Mouse (Mus musculus) heart, embryonic 10.5 days (tissue): ENCODE data around the gene Myof. TPM values are rescaled to one million over a fixed set of nuclear protein-coding genes. Genes with fewer than 3 reads are reported as not detected.

ENCODE experiments used
- DNase-seq: peaks from one replicate; pipeline ENCODE4 v3.0.0-alpha.2; 2017; ENCODE audit warnings: low spot score
- H3K27ac ChIP-seq: fragments of 300-500 bp; sonication (generic); 2 replicates; pipeline ENCODE4 v1.5.1; 2016; ENCODE audit warnings: mild to moderate bottlenecking
- H3K27me3 ChIP-seq: fragments of 300-500 bp; sonication (generic); 2 replicates; pipeline ENCODE4 v1.6.1; 2016; ENCODE audit warnings: mild to moderate bottlenecking; ENCODE audit not compliant: poor library complexity, insufficient read depth, severe bottlenecking
- H3K36me3 ChIP-seq: fragments of 300-500 bp; sonication (generic); 2 replicates; pipeline ENCODE4 v1.6.1; 2016; ENCODE audit warnings: mild to moderate bottlenecking, moderate library complexity
- H3K4me1 ChIP-seq: fragments of 300-500 bp; sonication (generic); 2 replicates; pipeline ENCODE4 v1.6.1; 2016; ENCODE audit warnings: mild to moderate bottlenecking
- H3K4me3 ChIP-seq: fragments of 300-500 bp; sonication (generic); 2 replicates; pipeline ENCODE4 v1.5.1; 2016; ENCODE audit warnings: mild to moderate bottlenecking, moderate library complexity
- H3K9me3 ChIP-seq: fragments of 300-500 bp; sonication (generic); 2 replicates; pipeline ENCODE4 v1.6.1; 2016; ENCODE audit warnings: mild to moderate bottlenecking, moderate library complexity
- WGBS: fragments of 180-500 bp; shearing (Covaris S2); methylation state at CpG from one replicate; pipeline ENCODE4 v1.1.7; 2016; 5-methylcytosine and 5-hydroxymethylcytosine counted together
- polyA plus RNA-seq: library from polyadenylated mRNA; unstranded; fragments of >200 nt; fragmentation: Nextera tagmentation; extraction: Ambion mirVana; gene quantifications from 2 replicates; pipeline ENCODE4 v1.2.1, GENCODE M21; 2016

The Myof gene
- polyA plus RNA-seq, 1 experiment from 2014 or later: 4.6 TPM

DNA sequence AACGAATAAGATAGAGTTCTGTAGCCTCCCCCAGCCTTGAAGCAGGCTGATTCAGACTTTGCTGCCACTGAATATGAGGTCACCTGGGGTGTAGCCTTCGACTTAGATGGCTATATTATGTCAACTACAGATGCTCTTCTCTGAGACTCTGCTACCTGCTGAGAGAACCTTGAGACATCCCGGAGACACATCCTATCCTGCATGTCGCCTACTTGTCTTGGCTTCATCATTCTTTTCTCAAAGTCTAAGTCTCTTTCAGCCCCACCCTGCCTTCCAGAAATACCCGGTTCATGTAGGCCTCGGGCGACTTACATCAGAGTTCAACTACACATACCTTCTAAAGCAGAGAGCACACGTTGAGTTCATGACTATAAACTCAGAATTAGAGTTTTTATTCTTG lies 13.6 kb upstream of the Myof start:
- WGBS: 89% methylated on average over 8 of the region's 8 CpGs
- Histone ChIP-seq H3K36me3 (peaks cover 41% of the 10 kb centered on the region), H3K4me3 (no peak overlapping the region), H3K27ac (no peak overlapping the region), H3K4me1 (peaks cover 6% of the 10 kb centered on the region), H3K9me3 (no peaks in the 10 kb centered on the region), H3K27me3 (no peaks in the 10 kb centered on the region)
- DNase-seq: no peak

- H3K4me1 ChIP-seq: peaks cover 6% of the 10 kb centered on the region
- no peak overlapping the region for H3K27ac ChIP-seq
- peaks cover 36% of the 10 kb centered on the region for H3K36me3 ChIP-seq
- H3K27me3 ChIP-seq: no peaks in the 10 kb centered on the region
- no peaks in the 10 kb centered on the region for H3K9me3 ChIP-seq
- H3K4me3 ChIP-seq: peak overlapping the region; percentile 84
- DNase-seq: no peak
- 68% methylated on average over 3 of the region's 3 CpGs for WGBS
These were observed 12.9 kb upstream of the Myof start for GRCm38 (mm10) chr19:38056276-38056675.

GRCm38 (mm10) chr19:38055798-38056197 lies 12.4 kb upstream of the Myof start:
- 23% methylated on average over 6 of the region's 6 CpGs for WGBS

DNA sequence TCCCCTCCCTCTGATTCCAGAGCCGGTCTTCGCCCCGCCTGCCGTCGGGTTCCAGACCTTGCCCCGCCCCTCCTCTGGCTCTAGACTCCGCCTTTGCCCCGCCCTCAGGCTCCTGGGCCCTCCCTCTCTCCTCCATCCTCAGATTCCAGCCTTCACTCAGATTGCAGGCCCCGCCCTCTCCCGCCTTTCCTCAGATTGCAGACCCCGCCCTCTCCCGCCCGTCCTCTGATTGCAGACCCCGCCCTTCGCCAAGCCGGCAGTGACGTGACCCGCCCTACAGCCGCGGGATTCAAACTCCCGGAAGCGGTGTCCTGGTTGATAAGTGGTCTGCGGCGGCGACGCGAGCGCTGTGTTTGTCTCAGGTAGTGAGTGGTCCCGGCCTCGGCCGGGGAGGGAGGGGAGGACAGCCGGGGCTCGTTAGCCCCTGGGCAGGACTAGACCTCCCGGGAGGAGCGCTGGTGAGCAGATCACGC lies 11.4 kb upstream of the Myof start, which contains the start of gene Cep55:
Gene Cep55 (plus strand): TSS at position 292 of the 473 bp plus-strand sequence.
- Histone ChIP-seq H3K4me1 (peaks cover 6% of the 10 kb centered on the region), H3K36me3 (peaks cover 21% of the 10 kb centered on the region), H3K27me3 (no peaks in the 10 kb centered on the region), H3K9me3 (no peaks in the 10 kb centered on the region), H3K27ac (peak within 1 kb of the TSS; percentile 90), H3K4me3 (peak within 1 kb of the TSS; percentile 84)
- WGBS: under 1% methylated on average over 36 of the region's 36 CpGs
- peak; percentile 99 for DNase-seq

More at GRCm38 (mm10) chr19:38055798-38056197, 12.4 kb upstream of the Myof start:
- no peak for DNase-seq
- Histone ChIP-seq H3K27ac (0 out of 2 replicates have a peak overlapping the region, but pooled peaks have one; percentile 90), H3K4me3 (peak overlapping the region; percentile 84), H3K9me3 (no peaks in the 10 kb centered on the region), H3K27me3 (no peaks in the 10 kb centered on the region), H3K36me3 (peaks cover 31% of the 10 kb centered on the region), H3K4me1 (peaks cover 6% of the 10 kb centered on the region)

DNA sequence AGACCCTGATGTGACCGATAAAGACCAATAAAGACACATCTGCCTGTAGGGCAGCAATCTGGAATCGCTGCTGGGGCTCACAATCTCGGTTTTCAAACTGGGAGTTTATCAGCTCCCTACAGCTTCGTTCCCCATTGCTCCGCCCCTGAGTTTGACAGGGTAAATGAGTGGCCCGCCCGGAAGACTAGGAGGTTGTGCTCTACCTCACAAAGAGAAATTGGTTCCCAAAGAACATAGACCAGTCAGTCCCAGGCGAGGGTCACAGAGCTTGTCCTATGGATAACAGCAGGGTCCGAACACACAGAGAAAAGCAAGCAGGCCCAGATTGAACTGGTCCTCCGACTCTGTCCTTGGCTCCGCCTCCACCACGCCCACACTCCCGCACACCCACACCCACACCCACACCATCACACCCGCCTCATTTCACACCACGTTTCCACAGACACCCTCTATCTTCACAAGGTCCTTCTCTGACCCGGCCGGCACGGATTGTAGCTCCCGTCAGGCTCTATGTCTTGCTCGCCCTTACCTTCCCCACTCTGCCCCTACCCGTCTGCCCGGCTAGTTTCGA lies 10.9 kb upstream of the Myof start:
- H3K4me3 ChIP-seq: peak overlapping the region; percentile 84
- H3K4me1 ChIP-seq: peaks cover 6% of the 10 kb centered on the region
- DNase-seq: peak; percentile 77
- H3K36me3 ChIP-seq: peaks cover 16% of the 10 kb centered on the region
- no peaks in the 10 kb centered on the region for H3K9me3 ChIP-seq
- H3K27me3 ChIP-seq: no peaks in the 10 kb centered on the region
- H3K27ac ChIP-seq: peak overlapping the region; percentile 90
- under 1% methylated on average over 19 of the region's 23 CpGs for WGBS

GRCm38 (mm10) chr19:38053227-38054041 lies 10.1 kb upstream of the Myof start:
- Histone ChIP-seq H3K9me3 (no peaks in the 10 kb centered on the region), H3K27me3 (no peaks in the 10 kb centered on the region), H3K4me1 (peaks cover 6% of the 10 kb centered on the region), H3K36me3 (peaks cover 9% of the 10 kb centered on the region; the same call in 1 of the 2 replicates), H3K27ac (peak overlapping the region; percentile 90), H3K4me3 (peak overlapping the region; percentile 84)
- 27% methylated on average over 8 of the region's 8 CpGs for WGBS
- no peak for DNase-seq

DNA sequence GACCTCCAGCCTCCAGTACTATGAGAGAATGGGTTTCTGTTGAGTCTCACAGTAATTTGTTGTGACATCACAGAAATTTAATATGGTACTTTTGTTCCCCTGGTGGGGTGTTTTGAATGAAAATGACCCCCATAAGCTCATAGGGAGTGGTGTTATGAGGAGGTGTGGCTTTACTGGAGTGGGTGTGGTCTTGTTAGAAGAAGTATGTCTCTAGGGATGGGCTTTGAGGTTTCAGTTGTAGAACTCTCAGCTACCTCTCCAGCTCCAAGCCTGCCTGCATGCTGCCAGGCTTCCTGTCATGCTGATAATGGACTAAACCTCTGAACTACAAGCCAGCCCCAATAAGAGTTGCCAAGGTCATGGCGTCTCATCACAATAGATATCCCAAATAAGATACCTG lies 6.3 kb upstream of the Myof start:
- H3K4me1 ChIP-seq: no peaks in the 10 kb centered on the region
- no peak overlapping the region for H3K4me3 ChIP-seq
- no peaks in the 10 kb centered on the region for H3K9me3 ChIP-seq
- no peaks in the 10 kb centered on the region for H3K36me3 ChIP-seq
- H3K27ac ChIP-seq: no peak overlapping the region
- DNase-seq: no peak
- WGBS: 74% methylated on average over 1 of the region's 1 CpGs
- peaks cover 9% of the 10 kb centered on the region; the same call in 1 of the 2 replicates for H3K27me3 ChIP-seq

- Histone ChIP-seq H3K4me1 (peaks cover 9% of the 10 kb centered on the region), H3K27ac (no peak overlapping the region), H3K4me3 (no peak overlapping the region), H3K27me3 (peaks cover 24% of the 10 kb centered on the region), H3K9me3 (no peaks in the 10 kb centered on the region), H3K36me3 (no peaks in the 10 kb centered on the region)
- WGBS: 81% methylated on average over 3 of the region's 3 CpGs
- DNase-seq: no peak
These were observed 1.8 kb upstream of the Myof start for GRCm38 (mm10) chr19:38045198-38045597.

- Histone ChIP-seq H3K9me3 (no peaks in the 10 kb centered on the region), H3K4me3 (peak overlapping the region; percentile 64), H3K36me3 (no peaks in the 10 kb centered on the region), H3K27me3 (peaks cover 20% of the 10 kb centered on the region; the same call in 1 of the 2 replicates), H3K27ac (peak overlapping the region; percentile 70; the same call in 1 of the 2 replicates), H3K4me1 (peaks cover 9% of the 10 kb centered on the region)
- no peak for DNase-seq
- 15% methylated on average over 5 of the region's 5 CpGs for WGBS
These were observed 1.1 kb downstream of the Myof start for GRCm38 (mm10) chr19:38042261-38042722.

GRCm38 (mm10) chr19:38038267-38038666 lies 5.1 kb downstream of the Myof start:
- peak; percentile 53 for DNase-seq
- H3K4me3 ChIP-seq: no peak overlapping the region
- H3K4me1 ChIP-seq: peaks cover 9% of the 10 kb centered on the region
- H3K27me3 ChIP-seq: peaks cover 15% of the 10 kb centered on the region; the same call in 1 of the 2 replicates
- no peaks in the 10 kb centered on the region for H3K36me3 ChIP-seq
- H3K9me3 ChIP-seq: no peaks in the 10 kb centered on the region
- H3K27ac ChIP-seq: no peak overlapping the region
- 66% methylated on average over 2 of the region's 2 CpGs for WGBS

DNA sequence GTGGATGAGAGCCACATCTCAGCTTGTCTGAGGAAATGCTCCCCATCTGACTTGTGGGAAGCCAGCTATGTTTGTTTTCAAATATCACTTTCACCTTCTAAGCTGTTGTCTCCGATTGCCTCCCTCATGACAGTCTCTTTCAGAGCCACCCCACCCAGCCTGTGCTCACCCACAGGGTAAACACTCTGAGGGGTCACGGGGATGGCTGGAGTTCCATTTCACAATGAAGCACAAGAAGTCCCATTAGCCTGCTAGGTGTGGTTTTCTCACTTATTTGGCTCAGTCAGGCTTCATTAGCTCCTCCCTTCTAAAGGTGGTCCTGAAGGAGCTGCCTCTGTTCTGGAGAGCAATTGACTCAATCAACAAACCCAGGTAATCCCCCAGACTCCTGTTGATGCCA lies 7.6 kb downstream of the Myof start:
- Histone ChIP-seq H3K27ac (no peak overlapping the region), H3K9me3 (no peaks in the 10 kb centered on the region), H3K4me3 (no peak overlapping the region), H3K27me3 (no peaks in the 10 kb centered on the region), H3K4me1 (0 out of 2 replicates have a peak, but pooled peaks cover 4% of the 10 kb centered on the region), H3K36me3 (no peaks in the 10 kb centered on the region)
- 57% methylated on average over 2 of the region's 2 CpGs for whole genome bisulfite sequencing
- DNase-seq: peak; percentile 39

DNA sequence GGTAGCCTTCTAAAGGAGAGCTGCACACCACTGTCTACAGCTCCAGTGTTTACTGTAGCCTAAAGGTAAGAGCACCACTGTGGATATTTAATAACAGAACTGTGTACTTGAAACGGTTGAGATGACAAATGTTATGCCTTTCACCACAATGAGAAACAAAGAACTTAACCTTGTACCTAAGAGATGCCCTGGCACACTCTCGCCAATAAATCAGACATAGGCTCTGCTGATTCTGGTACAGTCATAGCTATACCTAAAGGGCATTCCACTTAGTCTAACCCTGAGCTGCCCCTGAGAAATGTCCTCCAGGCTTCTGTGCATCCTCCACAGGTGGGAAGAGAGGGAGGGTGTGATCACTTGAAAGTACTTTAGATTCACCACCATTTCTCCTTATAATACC lies 8.7 kb downstream of the Myof start:
- Histone ChIP-seq H3K4me3 (no peak overlapping the region), H3K27me3 (no peaks in the 10 kb centered on the region), H3K27ac (no peak overlapping the region), H3K9me3 (no peaks in the 10 kb centered on the region), H3K4me1 (peaks cover 13% of the 10 kb centered on the region; the same call in 1 of the 2 replicates), H3K36me3 (no peaks in the 10 kb centered on the region)
- no peak for DNase-seq
- WGBS: 74% methylated on average over 2 of the region's 2 CpGs

DNA sequence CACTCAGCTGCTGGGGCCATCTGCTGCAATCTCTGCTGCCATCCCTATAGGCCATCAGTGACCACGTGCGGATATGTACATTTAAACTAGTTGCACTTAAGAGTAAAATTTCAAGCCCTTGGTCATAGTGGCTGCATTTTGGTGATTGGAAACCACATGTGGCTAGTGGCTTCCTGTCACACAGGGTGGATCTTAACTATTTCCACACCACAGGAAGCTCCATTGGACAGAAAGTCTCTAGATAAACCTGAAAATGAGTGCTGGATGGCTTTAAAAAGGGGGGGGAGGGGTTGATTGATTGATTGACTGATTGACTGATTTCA lies 9.7 kb downstream of the Myof start:
- Histone ChIP-seq H3K4me3 (no peak overlapping the region), H3K27ac (no peak overlapping the region), H3K4me1 (peaks cover 13% of the 10 kb centered on the region; the same call in 1 of the 2 replicates), H3K36me3 (no peaks in the 10 kb centered on the region), H3K9me3 (no peaks in the 10 kb centered on the region), H3K27me3 (no peaks in the 10 kb centered on the region)
- DNase-seq: no peak
- WGBS: 86% methylated on average over 2 of the region's 2 CpGs
